Mouse (Mus musculus): ENCODE measurements around the gene Acin1. TPM values are rescaled to one million over a fixed set of nuclear protein-coding genes. Genes with fewer than 3 reads are reported as not detected.

The Acin1 gene
- polyA plus RNA-seq, 1 experiment = 378 TPM

GRCm38 (mm10) chr14:54721711-54722110, 35.0 kb upstream of the Acin1 start:
- Histone ChIP-seq H3K4me3 (replicated peaks; ENCODE audit: control insufficient read depth, low read depth, low read length) (no peak overlapping the region), H3K27ac (ENCODE audit: control insufficient read depth, insufficient read depth, low read depth, low read length, poor library complexity) (no peak overlapping the region), H3K4me1 (ENCODE audit: control insufficient read depth, insufficient read depth, low read length) (no peaks in the 10 kb centered on the region)
- TF ChIP-seq POLR2A (IDR thresholded peaks at IDR 0.05; ENCODE audit: borderline replicate concordance, control insufficient read depth, low read depth, low read length) (no peak), CTCF (IDR thresholded peaks at IDR 0.05; ENCODE audit: control insufficient read depth, insufficient read depth, low read length) (no peak)
- 83% methylated on average over 10 of the region's 10 CpGs for WGBS

- no peaks in the 10 kb centered on the region for H3K4me1 ChIP-seq (ENCODE audit: control insufficient read depth, insufficient read depth, low read length)
These were observed 34.1 kb upstream of the Acin1 start for GRCm38 (mm10) chr14:54720654-54721350.

GRCm38 (mm10) chr14:54720041-54720440, 33.3 kb upstream of the Acin1 start:
- 89% methylated on average over 11 of the region's 11 CpGs for WGBS
- no peak overlapping the region for H3K4me3 ChIP-seq (replicated peaks; ENCODE audit: control insufficient read depth, low read depth, low read length)
- no peak overlapping the region for H3K27ac ChIP-seq (ENCODE audit: control insufficient read depth, insufficient read depth, low read depth, low read length, poor library complexity)
- no peak for TF ChIP-seq CTCF (IDR thresholded peaks at IDR 0.05; ENCODE audit: control insufficient read depth, insufficient read depth, low read length)
- no peak for TF ChIP-seq POLR2A (IDR thresholded peaks at IDR 0.05; ENCODE audit: borderline replicate concordance, control insufficient read depth, low read depth, low read length)
- H3K4me1 ChIP-seq (ENCODE audit: control insufficient read depth, insufficient read depth, low read length) = no peaks in the 10 kb centered on the region

More at GRCm38 (mm10) chr14:54720654-54721350, 34.1 kb upstream of the Acin1 start:
- TF ChIP-seq CTCF (IDR thresholded peaks at IDR 0.05; ENCODE audit: control insufficient read depth, insufficient read depth, low read length) (no peak), POLR2A (IDR thresholded peaks at IDR 0.05; ENCODE audit: borderline replicate concordance, control insufficient read depth, low read depth, low read length) (no peak)
- 77% methylated on average over 7 of the region's 7 CpGs for WGBS
- Histone ChIP-seq H3K4me3 (replicated peaks; ENCODE audit: control insufficient read depth, low read depth, low read length) (no peak overlapping the region), H3K27ac (ENCODE audit: control insufficient read depth, insufficient read depth, low read depth, low read length, poor library complexity) (no peak overlapping the region)

- H3K4me1 ChIP-seq (ENCODE audit: control insufficient read depth, insufficient read depth, low read length) = peaks cover 4% of the 10 kb centered on the region; the same call in 1 of the 2 replicates
- H3K4me3 ChIP-seq (replicated peaks; ENCODE audit: control insufficient read depth, low read depth, low read length) = no peak overlapping the region
- no peak overlapping the region for H3K27ac ChIP-seq (ENCODE audit: control insufficient read depth, insufficient read depth, low read depth, low read length, poor library complexity)
- no peak for TF ChIP-seq POLR2A (IDR thresholded peaks at IDR 0.05; ENCODE audit: borderline replicate concordance, control insufficient read depth, low read depth, low read length)
- no peak for TF ChIP-seq CTCF (IDR thresholded peaks at IDR 0.05; ENCODE audit: control insufficient read depth, insufficient read depth, low read length)
- 69% methylated on average over 1 of the region's 1 CpGs for WGBS
These were observed 28.7 kb upstream of the Acin1 start for GRCm38 (mm10) chr14:54715402-54715801.

- Histone ChIP-seq H3K4me3 (replicated peaks; ENCODE audit: control insufficient read depth, low read depth, low read length) (peak overlapping the region; percentile 52), H3K27ac (ENCODE audit: control insufficient read depth, insufficient read depth, low read depth, low read length, poor library complexity) (no peak overlapping the region), H3K4me1 (ENCODE audit: control insufficient read depth, insufficient read depth, low read length) (peaks cover 4% of the 10 kb centered on the region)
- TF ChIP-seq CTCF (IDR thresholded peaks at IDR 0.05; ENCODE audit: control insufficient read depth, insufficient read depth, low read length) (no peak), POLR2A (IDR thresholded peaks at IDR 0.05; ENCODE audit: borderline replicate concordance, control insufficient read depth, low read depth, low read length) (no peak; the same call in 1 of the 2 replicates)
- WGBS = under 1% methylated on average over 15 of the region's 15 CpGs
These were observed 27.9 kb upstream of the Acin1 start for GRCm38 (mm10) chr14:54714617-54715081.

- H3K4me3 ChIP-seq (replicated peaks; ENCODE audit: control insufficient read depth, low read depth, low read length) = peak overlapping the region; percentile 52
- under 1% methylated on average over 13 of the region's 13 CpGs for WGBS
- H3K27ac ChIP-seq (ENCODE audit: control insufficient read depth, insufficient read depth, low read depth, low read length, poor library complexity) = peak overlapping the region; percentile 18
- TF ChIP-seq CTCF (IDR thresholded peaks at IDR 0.05; ENCODE audit: control insufficient read depth, insufficient read depth, low read length) (no peak), POLR2A (IDR thresholded peaks at IDR 0.05; ENCODE audit: borderline replicate concordance, control insufficient read depth, low read depth, low read length) (no peak)
- peaks cover 4% of the 10 kb centered on the region for H3K4me1 ChIP-seq (ENCODE audit: control insufficient read depth, insufficient read depth, low read length)
These were observed 27.4 kb upstream of the Acin1 start for GRCm38 (mm10) chr14:54714121-54714520.

- TF ChIP-seq POLR2A (IDR thresholded peaks at IDR 0.05; ENCODE audit: borderline replicate concordance, control insufficient read depth, low read depth, low read length) (peak; percentile 56; the same call in 1 of the 2 replicates), CTCF (IDR thresholded peaks at IDR 0.05; ENCODE audit: control insufficient read depth, insufficient read depth, low read length) (no peak)
- H3K4me1 ChIP-seq (ENCODE audit: control insufficient read depth, insufficient read depth, low read length) = peaks cover 4% of the 10 kb centered on the region
- peak overlapping the region; percentile 56 for H3K4me3 ChIP-seq (replicated peaks; ENCODE audit: control insufficient read depth, low read depth, low read length)
- H3K27ac ChIP-seq (ENCODE audit: control insufficient read depth, insufficient read depth, low read depth, low read length, poor library complexity) = peak overlapping the region; percentile 88
- 13% methylated on average over 8 of the region's 8 CpGs for WGBS
These were observed 26.1 kb upstream of the Acin1 start for GRCm38 (mm10) chr14:54712861-54713260.

- WGBS = 29% methylated on average over 7 of the region's 7 CpGs
- peaks cover 4% of the 10 kb centered on the region for H3K4me1 ChIP-seq (ENCODE audit: control insufficient read depth, insufficient read depth, low read length)
- H3K27ac ChIP-seq (ENCODE audit: control insufficient read depth, insufficient read depth, low read depth, low read length, poor library complexity) = peak within 1 kb of the TSS; percentile 97
- TF ChIP-seq CTCF (IDR thresholded peaks at IDR 0.05; ENCODE audit: control insufficient read depth, insufficient read depth, low read length) (no peak), POLR2A (IDR thresholded peaks at IDR 0.05; ENCODE audit: borderline replicate concordance, control insufficient read depth, low read depth, low read length) (no peak)
- peak within 1 kb of the TSS; percentile 80 for H3K4me3 ChIP-seq (replicated peaks; ENCODE audit: control insufficient read depth, low read depth, low read length)
These were observed 25.3 kb upstream of the Acin1 start, which contains the start of gene Cebpe for GRCm38 (mm10) chr14:54712074-54712473. Gene Cebpe (minus strand): TSS chr14:54712174.
